Mouse (Mus musculus) right cerebral cortex, postnatal 4 days (tissue): ENCODE data around the gene Plxdc1.

Source experiments
- DNase-seq: peaks from one replicate; pipeline ENCODE4 v3.0.0-alpha.2; 2022

The Plxdc1 gene

DNA sequence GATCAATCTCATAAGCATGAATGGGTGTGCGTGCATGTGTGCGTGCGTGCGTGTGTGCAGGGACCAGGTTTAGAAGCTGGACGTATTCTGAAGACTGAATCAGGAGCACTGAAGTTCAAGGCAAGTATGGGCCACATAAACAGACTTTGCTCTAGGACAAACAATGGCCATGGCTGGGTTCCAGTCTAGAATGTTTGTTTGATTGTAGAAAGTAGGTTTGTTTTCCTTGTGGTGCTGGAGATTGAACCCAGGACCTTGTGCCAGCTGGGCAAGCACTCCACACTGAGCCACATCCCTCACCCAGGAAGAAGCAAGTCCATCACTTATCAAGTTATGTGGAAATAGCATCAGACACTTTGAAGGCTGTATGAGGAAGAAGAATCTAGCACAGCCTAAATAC is 29.9 kb upstream of the Plxdc1 start:
- no peak for DNase-seq

DNA sequence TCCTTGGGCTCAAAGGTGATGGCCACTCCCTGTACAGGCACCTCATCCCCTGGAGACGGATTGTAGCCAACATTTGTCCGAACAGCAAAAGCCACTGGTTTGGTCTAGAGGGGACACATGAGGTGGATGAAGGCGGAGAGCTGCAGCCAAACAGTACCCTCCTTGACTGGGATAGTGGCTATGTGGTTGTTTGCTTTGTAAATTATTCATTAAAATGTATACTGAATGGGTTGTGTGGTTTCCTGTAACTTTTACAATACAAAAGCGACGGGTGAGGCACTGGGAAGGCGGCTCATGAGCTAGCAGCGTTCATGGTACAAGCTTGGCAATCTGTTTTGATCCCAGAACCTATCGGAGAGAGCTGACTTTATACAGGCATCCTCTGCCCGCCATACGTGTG is 26.6 kb upstream of the Plxdc1 start:
- no peak for DNase-seq

DNA sequence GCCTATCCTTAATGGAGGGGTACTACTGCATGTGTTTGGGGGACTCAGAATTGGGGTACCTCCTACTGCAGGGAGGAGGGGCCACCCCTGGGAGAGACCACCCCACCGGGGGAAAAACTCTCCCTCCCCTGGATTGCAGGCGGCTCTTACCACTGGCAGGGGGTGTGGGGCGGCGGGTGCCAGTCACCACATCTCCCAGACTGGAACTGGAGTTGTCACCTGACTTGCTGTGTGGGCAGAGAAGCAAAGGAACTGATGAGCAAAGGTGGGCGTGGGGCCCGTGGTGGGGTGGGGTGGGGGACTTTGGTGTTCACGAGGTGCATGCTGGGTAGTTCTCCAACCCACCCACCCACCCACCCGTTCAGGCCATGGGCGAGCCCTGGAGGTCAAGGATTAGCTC is 25.5 kb upstream of the Plxdc1 start:
- no peak for DNase-seq

DNA sequence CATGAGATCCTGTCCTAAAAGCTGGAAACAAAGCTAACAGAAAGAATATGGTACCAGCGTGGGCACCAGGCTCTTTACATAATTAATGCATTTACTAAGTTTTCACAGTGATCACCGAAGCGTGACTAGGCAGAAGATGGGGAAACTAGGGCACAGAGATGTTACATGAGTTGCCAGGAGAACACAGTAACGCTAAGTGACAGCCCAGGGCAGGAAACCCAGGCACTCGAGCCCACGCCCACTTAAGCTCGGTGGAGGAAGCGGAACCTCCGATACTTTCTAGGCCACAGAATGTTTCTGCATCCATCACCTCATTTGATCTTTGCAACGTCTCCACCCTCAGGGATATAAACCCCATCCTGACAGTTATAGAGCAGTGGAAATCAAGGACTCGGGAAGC is 21.8 kb upstream of the Plxdc1 start:
- DNase-seq, result no peak

DNA sequence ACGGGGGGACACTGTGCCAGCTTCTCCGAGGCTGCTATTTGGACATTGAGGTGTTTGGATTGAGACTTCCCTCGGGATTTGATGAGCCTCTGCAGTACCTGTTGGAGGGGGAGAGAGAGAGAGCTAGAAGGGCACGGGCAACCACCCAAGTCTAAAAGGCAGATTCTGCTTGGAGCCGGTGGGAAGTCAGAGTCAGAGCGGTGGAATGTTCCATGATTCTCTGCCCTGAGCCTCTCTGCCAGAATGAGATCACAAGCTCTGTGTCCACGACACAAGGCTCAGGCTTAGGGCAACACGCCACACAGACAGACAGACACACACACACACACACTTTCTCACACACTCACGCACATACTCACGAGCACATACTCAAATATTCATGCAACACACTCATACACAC is 19.4 kb upstream of the Plxdc1 start:
- no peak for DNase-seq

DNA sequence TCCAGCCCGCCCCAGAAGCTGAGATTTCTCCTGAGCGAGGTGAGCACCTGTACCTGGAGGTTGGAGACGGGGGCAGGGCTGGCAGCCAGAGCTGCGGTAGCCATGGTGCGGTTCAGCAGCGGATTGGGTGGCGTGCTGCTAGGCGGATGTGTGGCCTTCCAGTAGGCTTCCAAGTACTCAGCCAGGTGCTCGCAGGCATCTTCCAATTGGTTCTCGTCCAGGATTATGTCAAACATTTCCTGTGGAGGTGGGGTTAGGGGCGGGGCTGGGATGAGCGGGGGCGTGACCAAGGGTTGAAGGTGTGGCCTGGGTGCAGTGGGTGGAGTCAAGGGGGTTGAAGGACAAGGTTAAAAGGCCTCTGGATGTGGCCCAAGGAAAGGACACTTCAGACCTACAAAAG is 18.8 kb upstream of the Plxdc1 start:
- no peak for DNase-seq

DNA sequence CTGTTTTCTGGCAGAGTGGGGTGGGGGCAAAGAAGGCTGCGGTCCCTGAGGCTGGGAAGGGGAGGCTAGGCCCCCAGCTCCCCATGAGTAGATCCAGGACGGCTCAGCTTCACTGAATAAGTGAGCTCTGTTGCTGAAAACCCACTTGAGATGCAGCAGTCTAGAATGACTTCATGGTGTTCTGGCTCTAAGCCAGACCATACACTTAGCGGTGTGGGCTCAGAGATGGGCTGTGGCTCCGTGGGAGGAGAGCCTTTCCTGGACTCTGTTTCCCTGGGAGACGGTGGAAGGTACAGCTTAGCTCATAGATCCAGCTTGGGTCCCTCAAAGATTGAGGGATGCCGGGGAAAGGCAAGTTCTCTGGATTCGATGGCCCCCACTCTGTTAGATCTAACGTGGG is 17.9 kb upstream of the Plxdc1 start:
- DNase-seq, result no peak

DNA sequence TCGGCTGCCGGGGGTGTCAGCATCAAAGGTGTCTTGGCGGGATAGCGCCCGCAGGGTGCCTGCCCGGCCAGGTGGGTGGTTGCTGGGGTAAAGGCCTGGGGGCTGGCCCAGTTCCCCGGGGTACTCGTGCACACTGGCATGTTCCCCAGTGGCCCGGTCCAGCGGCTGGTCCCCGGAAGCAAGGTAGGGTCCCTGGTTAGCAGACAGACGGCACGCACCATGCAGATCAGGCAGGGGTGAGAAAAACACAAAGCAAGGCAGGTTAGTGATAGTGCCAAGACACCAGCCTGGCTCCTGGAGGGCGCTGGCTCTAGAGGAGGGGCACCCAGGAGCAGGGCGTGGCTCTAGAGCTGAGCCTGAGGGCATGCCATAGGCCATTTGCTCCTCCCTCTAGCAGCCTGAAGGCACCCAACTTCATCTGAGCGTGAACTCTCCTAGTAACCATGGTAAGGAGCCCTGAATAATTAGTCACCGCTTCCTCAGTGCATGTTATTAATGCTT is 17.0 kb upstream of the Plxdc1 start:
- DNase-seq, result no peak

DNA sequence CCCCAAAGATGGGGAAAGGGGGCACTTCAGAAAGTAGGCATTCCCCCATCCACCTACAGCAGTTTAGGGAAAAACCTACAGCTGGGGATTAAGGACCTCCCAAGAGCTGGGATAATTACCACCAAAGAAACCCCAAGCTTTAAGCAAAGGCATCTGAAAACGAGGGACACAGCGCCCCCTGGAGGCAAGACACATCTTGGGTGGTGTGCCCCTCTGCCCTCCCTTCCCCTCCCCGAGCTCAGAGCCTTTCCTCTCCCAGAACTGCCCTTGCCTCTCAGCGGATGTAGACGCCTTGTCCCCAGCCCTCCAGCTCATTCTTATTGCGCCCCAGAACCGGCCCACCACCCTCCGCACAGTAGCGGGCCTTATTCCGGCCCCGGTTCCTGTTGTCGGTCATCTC is 16.4 kb upstream of the Plxdc1 start:
- DNase-seq, result peak; percentile 91

DNA sequence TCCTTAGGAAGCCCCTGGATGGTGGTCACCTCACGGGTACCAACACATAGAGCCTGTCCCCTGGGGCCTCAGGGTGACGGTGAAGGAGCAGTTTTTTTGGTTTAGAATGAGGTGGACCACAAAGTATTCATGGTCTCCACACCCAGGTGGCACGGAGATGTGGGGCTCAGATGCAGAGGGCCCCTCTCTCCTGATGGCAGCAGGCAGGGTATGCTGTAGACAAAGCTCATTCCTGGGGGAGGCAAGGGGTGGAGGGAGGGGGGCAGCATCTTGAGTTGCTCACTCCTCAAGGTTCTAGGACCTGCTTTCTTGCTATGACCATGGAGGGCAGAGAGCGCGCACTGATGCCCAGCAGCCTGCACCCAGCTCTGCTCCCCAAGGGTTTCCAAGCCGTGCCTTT is 15.7 kb upstream of the Plxdc1 start:
- DNase-seq, result no peak

DNA sequence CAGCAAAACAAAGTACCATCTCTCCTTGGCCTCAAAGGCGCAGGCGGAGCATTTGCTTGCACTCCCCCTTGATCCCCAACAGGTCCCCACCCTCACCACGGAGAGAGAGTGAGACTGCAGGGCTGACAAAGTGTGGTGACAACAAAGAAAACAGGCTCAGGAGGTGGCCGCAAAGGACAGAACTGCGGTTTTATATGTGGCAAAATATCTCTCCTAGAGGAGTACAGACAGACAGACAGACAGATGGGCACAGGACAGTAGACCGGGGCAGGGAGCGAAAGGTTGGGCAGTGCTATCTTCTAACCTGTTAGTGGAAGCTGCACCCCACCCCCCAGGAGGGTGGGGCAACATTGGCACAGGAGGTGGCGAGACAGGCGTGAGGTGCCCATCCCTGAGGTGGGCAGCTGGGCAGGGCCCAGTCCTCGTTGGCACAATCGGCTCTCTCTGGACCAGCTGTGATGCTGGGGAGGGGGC is 15.1 kb upstream of the Plxdc1 start:
- no peak for DNase-seq

DNA sequence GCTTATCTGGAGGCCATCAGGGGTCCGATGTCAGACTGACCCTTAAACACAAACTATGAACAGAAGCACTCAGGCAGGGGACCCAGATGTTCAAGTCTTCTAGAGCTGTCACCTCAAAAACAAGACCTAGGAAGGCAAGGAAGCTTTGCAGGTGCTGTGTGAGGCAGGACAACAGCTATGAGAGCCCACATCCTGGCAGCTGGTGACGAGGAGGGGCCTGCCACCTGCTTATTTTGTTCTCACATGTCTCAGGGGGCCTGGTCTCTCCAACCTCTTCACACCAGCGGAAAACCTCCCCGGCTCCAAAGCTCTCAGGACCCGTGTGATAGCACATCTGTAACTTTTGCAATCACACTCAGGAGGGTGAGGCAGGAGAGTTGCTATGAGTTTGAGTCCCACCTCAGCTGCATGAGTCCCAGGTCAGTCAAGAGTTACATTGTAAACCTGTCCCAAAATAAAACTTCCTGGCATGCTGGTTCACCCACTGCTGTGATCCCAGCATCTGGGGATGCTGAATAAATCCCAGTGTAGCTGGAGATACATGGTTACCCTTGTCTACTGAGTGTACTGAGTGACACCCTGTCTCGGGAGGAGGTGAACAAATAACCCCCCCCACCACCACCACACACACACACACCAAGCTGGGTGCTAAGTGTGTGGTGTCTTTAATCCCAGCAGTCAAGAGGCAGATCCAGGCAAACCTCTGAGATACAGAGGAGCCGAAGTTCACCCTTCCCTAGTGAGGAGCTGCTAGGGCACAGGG is 14.3 kb upstream of the Plxdc1 start:
- DNase-seq, result no peak

DNA sequence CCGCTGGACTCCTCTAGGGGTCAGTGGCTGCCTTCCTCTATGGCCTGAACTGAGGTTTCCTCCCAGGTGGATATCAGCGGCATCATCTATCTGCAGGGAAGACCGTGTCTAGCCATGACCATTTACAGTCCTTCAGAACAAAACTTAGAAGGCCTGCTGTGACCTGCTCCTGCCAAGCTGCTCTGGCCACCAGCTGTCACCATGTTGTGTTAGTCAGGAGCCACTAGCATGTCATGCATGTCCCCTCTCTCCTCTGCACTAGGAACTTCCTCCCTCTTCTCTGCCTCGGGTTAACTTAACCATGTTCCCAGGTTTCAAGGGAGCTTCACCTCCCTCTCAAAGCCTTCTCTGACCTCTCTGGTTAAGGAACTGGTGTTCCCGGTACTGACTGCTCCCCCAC is 13.5 kb upstream of the Plxdc1 start:
- no peak for DNase-seq

DNA sequence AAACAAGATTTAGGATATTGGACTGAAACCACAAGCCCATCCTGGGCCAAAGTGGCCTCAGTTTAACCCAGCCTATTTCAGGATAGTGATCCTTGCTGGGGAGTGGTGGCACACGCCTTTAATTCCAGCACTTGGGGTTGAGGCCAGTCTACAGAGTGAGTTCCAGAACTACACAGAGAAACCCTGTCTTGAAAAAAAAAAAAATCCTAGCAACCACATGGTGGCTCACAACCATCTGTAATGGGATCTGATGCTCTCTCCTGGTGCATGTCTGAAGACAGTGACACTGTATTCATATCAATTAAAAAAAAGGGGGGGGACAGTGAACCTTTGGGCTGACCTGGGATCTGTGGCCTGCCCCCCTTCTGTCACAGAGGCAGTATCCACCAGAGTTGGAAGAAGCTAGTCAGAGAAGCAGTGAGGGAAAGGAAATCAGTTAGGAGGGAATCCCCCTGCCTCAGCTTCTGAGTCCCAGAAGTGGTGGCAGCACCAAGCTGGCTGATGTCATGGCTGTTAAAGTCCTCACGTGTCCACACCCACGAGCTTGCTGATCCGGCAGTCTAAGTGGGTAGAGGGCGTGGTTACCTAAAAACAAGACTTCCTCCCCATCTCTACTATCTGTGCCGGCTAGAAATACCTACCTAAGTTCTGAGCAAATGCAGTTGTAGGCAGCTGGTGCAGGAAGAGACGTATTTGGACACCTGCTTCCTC is 12.8 kb upstream of the Plxdc1 start:
- no peak for DNase-seq

DNA sequence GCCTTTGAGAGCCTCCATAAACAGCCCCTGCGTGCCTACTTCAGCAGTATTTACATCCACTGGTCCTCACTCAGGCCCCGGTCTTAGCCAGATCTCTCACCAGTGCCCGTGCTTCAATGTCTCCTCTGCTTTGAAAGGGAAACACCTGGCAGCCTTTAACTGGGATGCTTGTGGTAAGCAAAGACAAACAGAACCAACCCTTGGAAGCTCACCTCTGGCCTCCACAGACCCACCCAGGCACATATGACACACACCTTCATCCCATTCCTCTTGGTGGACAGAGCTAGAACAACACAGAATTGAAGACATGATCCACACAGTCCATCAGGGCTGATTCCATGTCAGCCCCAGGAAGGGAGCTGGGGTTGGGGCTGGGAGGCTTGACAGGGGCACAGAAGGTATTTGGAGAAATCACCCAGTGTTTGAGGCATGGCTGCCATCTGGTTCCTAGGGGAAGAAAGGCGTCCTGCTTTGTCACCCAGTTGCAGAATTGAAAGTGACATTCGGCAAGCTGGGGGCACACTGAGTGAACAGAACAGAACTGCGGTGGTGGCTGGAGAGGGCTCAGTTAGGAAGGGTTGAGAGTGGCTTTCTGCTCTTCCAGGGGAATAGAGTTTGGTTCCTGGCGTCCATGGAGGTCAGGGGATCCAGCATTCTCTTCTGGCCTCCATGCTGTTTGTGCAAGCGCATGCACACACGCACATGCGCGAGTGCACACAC is 12.0 kb upstream of the Plxdc1 start:
- no peak for DNase-seq

DNA sequence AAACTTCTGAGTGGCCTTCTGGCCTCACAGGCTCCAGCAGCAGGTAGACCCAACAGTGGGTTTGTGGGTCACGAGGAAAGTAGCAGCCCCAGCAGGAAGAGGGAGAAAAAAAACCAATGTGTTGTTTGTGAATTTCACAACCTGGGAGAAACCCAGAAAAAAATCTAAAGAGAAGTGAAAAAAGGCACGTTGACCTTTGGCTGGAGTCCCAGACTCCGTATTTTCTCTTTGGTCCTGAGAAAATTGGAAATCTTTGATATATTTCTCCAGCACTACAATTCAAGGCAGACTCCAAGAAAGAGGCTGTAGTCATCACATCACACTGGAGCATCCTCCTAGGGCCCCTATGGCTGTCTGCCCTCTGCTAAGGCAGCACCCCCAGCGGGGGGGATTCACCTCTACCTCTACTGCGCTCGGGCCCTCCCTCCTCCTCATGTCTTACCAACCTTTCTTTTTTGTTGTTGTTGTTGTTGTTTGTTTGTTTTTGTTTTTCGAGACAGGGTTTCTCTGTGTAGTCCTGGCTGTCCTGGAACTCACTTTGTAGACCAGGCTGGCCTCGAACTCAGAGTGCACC is 11.2 kb upstream of the Plxdc1 start:
- no peak for DNase-seq

DNA sequence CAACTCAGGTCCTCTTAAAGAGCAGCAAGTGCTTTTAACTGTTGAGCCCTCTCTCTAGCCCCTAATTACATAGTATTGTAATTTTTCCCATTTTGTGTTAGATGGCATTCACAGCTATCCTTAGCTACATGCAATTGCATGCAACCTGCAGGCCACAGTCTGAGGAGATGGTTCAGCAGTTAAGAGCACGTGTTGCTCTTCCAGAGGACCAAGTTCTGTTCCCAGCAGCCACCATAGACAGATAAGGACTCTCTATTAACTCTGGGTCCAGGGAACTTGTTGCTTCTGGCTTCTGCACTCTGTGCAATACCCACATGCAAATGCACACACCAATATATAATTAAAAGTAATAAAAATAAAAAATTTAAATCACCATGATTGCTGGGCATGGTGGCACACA is 10.4 kb upstream of the Plxdc1 start:
- no peak for DNase-seq

DNA sequence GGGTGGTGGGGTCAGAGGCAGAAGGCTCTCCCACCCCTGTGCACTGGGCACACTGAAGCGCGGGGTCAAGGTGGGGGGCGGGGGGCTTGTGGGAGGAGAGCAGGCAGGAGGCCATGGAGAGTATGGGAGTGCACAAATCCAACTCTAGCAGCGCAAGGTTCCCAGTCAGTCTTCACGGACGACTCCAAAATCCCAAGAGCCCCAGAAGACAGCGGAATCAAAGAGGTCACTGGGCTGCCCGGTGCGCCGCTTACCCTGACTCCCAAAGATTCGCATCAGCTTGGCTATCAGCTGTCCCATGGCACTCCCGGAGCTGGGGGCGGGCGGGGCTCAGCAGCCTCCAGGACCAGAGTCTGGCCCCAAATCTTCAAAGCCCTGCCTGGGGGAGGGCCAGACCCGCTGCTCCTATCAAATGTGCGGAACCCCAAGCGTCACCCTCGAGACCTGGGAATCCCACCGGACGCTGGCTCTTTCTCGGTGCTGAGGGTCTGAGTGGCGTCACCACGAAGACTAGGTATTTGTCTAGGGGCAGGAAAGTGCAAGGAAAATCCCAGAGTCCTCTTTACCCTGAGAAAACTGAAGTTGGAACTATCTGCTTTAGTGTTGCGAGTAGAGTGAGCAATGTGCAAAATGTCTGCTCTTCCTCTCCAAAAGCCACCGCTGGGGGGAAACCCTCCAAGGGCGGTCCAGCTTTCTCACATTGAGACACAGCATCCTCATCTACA is 9.5 kb upstream of the Plxdc1 start, which contains the start of gene Arl5c:
Arl5c (minus strand) TSS at position 618 of the 725 bp plus-strand sequence.
- no peak for DNase-seq

DNA sequence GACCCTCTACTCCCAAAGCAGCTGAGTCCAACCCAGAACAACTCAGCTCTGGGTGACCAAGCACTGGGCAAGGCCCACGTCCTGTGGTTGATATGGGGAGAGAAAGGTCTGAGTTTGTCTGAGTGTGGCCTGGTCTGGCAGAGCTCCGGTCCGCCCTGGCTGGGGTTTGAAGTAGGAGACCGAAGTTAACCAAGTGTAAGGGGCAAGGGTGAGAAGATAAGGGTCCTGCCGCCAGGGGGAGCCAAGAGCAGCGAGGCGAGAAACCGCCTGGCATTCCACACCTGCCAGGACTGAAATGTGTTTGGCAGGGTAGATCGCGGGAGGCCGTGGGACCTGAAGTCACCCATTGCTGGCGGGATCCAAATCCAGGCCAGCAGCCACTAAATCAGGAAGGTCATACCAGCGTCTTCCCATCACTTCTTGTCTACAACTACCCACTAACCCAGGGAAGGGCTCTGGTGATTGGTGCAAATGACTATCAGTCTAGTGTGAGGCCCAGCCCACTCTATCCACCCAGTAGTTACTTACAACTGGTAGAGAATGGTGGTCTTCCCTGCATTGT is 8.4 kb upstream of the Plxdc1 start:
- DNase-seq, result peak; percentile 73

DNA sequence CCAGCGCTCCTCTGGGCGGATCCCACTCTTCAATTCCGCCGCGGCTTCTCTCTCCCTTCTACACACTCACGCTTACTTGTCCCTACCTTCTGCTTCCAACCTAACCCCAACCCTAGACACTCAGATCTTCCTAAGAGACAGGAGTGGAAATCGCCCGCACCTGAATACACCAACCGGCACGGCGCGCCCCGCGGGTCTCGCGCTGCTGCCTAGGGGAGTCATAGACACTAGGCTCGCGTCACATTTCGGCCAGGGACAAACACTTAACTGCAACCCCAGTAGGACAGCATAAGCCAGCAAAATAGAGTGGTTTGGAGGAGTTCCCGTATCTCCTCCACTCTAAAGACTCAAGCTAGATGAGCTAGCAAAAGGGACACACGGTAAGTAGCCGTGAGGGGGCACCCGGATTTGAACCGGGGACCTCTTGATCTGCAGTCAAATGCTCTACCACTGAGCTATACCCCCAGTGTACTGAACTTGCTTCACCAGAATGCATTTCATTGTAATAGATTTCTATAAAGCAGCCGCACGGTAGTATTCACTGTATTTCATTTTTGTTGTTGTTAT is 2.4 kb upstream of the Plxdc1 start:
- DNase-seq, result peak; percentile 86

DNA sequence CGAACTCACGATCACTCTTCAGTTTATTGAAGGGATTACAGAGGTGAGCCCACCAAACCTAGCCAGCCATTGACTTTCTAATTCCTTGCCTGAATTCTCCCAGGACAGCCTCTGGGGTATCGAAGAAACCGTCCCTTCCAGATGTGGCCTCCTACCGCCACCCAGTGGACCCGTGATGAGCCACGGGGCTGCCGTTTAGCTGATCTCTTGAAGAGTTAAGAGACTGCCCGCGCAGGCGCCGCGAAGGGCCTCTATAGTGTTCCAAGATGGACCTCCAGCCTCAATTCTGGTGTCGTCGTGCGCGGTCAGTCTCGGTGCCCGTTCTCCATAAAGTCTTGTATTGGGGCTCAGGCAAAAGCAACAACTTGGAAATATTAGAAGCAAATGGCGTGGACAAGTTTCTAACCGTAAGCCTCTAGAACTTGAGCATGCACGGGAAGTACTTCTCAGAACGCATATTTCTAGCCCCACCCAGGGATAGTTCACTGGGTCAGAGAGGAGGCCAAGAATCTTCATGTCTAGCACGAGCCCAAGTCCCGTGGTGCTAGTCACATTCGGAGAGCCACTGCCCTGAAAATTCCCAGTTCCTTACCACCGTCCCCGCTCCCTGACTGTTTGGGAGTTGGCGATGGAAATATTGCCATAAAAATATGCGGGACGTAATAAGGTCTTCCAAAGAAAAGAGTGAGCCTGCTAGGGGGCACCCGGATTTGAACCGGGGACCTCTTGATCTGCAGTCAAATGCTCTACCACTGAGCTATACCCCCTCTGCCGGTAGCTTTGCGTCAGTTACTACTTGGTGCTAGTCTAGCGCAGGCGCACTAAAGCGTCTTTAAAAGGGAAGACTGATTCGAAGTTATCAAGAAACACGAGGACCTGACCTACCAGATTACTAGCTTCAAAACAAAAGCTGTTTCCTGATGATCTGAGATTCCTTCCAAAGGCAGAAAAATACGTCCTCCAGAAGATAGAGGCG is 1.6 kb upstream of the Plxdc1 start:
- DNase-seq, result peak; percentile 96
